Mouse (Mus musculus): ENCODE measurements at regions not wholly inside any gene's neighbourhood (a gene's known extent, or its start where the extent isn't known, plus 50 kb on each side); places are given as distances from the start of the nearest gene placed in this dataset.
A peak's percentile ranks its signal among the peaks of the same experiment; 100 is the strongest.

- H3K9ac ChIP-seq (ENCODE audit: low read depth, low read length): no peak overlapping the region
- no peaks in the 10 kb centered on the region for H3K36me3 ChIP-seq (ENCODE audit: control insufficient read depth, insufficient read depth)
- no peaks in the 10 kb centered on the region for H3K27me3 ChIP-seq (ENCODE audit: control insufficient read depth, insufficient read depth, low read depth, low read length)
- H3K4me1 ChIP-seq (ENCODE audit: control insufficient read depth, low read depth, low read length): peaks cover 4% of the 10 kb centered on the region
- H3K27ac ChIP-seq (ENCODE audit: low read length): peak overlapping the region; percentile 78
- WGBS (ENCODE audit: insufficient replicate concordance): 61% methylated on average over 7 of the region's 7 CpGs
- H3K4me3 ChIP-seq (ENCODE audit: low read depth, low read length): no peak overlapping the region
- no peaks in the 10 kb centered on the region for H3K9me3 ChIP-seq (replicated peaks; ENCODE audit: control insufficient read depth, low read length)
- ATAC-seq (ENCODE audit: low read depth): peak; percentile 89
- H3K4me2 ChIP-seq (ENCODE audit: low read depth, low read length): no peak overlapping the region
These were observed 93.2 kb upstream of the Stt3b start for GRCm38 (mm10) chr9:115403354-115403968.

- no peak overlapping the region for H3K27ac ChIP-seq (ENCODE audit: low read length)
- H3K27me3 ChIP-seq (ENCODE audit: control insufficient read depth, insufficient read depth, low read depth, low read length): no peaks in the 10 kb centered on the region
- H3K4me1 ChIP-seq (ENCODE audit: control insufficient read depth, low read depth, low read length): no peaks in the 10 kb centered on the region
- no peak for ATAC-seq (ENCODE audit: low read depth)
- H3K9ac ChIP-seq (ENCODE audit: low read depth, low read length): no peak overlapping the region
- 63% methylated on average over 21 of the region's 21 CpGs for WGBS (ENCODE audit: insufficient replicate concordance)
- no peaks in the 10 kb centered on the region for H3K9me3 ChIP-seq (replicated peaks; ENCODE audit: control insufficient read depth, low read length)
- no peak overlapping the region for H3K4me3 ChIP-seq (ENCODE audit: low read depth, low read length)
- H3K4me2 ChIP-seq (ENCODE audit: low read depth, low read length): no peak overlapping the region
- H3K36me3 ChIP-seq (ENCODE audit: control insufficient read depth, insufficient read depth): no peaks in the 10 kb centered on the region
These were observed 97.8 kb upstream of the Stt3b start for GRCm38 (mm10) chr9:115407901-115408470.

DNA sequence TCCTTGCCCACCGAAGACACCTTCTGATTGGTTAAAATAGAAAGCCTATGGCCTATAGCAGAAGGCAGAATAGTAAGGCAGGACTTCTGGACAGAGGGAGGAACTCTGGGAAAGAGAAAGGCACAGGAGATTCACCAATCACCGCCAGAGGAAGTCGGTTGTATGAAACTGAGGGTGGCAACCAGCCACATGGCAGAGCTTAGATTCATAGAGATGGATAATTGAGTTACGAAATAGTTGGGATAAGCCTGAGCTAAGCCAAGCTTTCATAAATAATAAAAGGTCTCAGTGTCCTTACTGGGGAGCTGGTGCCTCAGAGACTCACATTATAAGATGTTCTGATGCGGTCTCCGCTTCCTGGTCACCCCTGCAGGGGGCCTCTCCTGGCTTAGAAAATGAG is 98.7 kb upstream of the Stt3b start:
- Histone ChIP-seq H3K9me3 (replicated peaks; ENCODE audit: control insufficient read depth, low read length) (no peaks in the 10 kb centered on the region), H3K27me3 (ENCODE audit: control insufficient read depth, insufficient read depth, low read depth, low read length) (no peaks in the 10 kb centered on the region), H3K4me2 (ENCODE audit: low read depth, low read length) (no peak overlapping the region), H3K36me3 (ENCODE audit: control insufficient read depth, insufficient read depth) (no peaks in the 10 kb centered on the region), H3K27ac (ENCODE audit: low read length) (no peak overlapping the region), H3K4me3 (ENCODE audit: low read depth, low read length) (no peak overlapping the region), H3K4me1 (ENCODE audit: control insufficient read depth, low read depth, low read length) (no peaks in the 10 kb centered on the region), H3K9ac (ENCODE audit: low read depth, low read length) (no peak overlapping the region)
- 75% methylated on average over 6 of the region's 6 CpGs for WGBS (ENCODE audit: insufficient replicate concordance)
- no peak for ATAC-seq (ENCODE audit: low read depth)

- Histone ChIP-seq H3K36me3 (ENCODE audit: control insufficient read depth, insufficient read depth) (no peaks in the 10 kb centered on the region), H3K4me2 (ENCODE audit: low read depth, low read length) (no peak overlapping the region), H3K4me1 (ENCODE audit: control insufficient read depth, low read depth, low read length) (no peaks in the 10 kb centered on the region), H3K9me3 (replicated peaks; ENCODE audit: control insufficient read depth, low read length) (no peaks in the 10 kb centered on the region), H3K27me3 (ENCODE audit: control insufficient read depth, insufficient read depth, low read depth, low read length) (no peaks in the 10 kb centered on the region), H3K27ac (ENCODE audit: low read length) (no peak overlapping the region), H3K9ac (ENCODE audit: low read depth, low read length) (no peak overlapping the region), H3K4me3 (ENCODE audit: low read depth, low read length) (no peak overlapping the region)
- WGBS (ENCODE audit: insufficient replicate concordance): 38% methylated on average over 4 of the region's 4 CpGs
- ATAC-seq (ENCODE audit: low read depth): no peak
These were observed 104.0 kb upstream of the Stt3b start for GRCm38 (mm10) chr9:115414190-115414589.

GRCm38 (mm10) chr9:115422786-115423185 is 112.6 kb upstream of the Stt3b start:
- Histone ChIP-seq H3K9ac (ENCODE audit: low read depth, low read length) (no peak overlapping the region), H3K9me3 (replicated peaks; ENCODE audit: control insufficient read depth, low read length) (no peaks in the 10 kb centered on the region), H3K4me1 (ENCODE audit: control insufficient read depth, low read depth, low read length) (no peaks in the 10 kb centered on the region), H3K4me2 (ENCODE audit: low read depth, low read length) (no peak overlapping the region), H3K4me3 (ENCODE audit: low read depth, low read length) (no peak overlapping the region), H3K27me3 (ENCODE audit: control insufficient read depth, insufficient read depth, low read depth, low read length) (no peaks in the 10 kb centered on the region), H3K36me3 (ENCODE audit: control insufficient read depth, insufficient read depth) (no peaks in the 10 kb centered on the region), H3K27ac (ENCODE audit: low read length) (no peak overlapping the region)
- WGBS (ENCODE audit: insufficient replicate concordance): 62% methylated on average over 7 of the region's 7 CpGs
- ATAC-seq (ENCODE audit: low read depth): no peak

DNA sequence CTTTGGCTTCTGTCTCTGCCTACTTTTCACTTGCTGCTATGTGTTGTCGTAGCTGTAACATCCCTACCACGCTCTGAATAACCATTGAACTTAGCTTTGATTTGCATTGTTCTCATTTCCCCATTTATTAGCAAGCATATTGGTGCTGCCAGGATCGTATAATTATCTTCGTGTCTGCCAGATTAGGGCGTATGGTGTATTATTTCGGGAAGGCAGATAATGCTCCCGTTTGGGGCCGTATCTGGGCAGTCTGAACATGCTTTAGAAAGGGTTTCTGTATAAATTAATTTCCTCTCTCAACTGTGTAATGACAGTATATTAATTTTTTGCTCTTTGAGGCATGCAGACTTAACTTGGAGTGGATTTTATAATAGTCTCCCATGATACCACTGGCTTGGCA is 116.5 kb upstream of the Stt3b start:
- no peak overlapping the region for H3K4me2 ChIP-seq (ENCODE audit: low read depth, low read length)
- H3K9me3 ChIP-seq (replicated peaks; ENCODE audit: control insufficient read depth, low read length): no peaks in the 10 kb centered on the region
- no peaks in the 10 kb centered on the region for H3K4me1 ChIP-seq (ENCODE audit: control insufficient read depth, low read depth, low read length)
- H3K9ac ChIP-seq (ENCODE audit: low read depth, low read length): no peak overlapping the region
- H3K36me3 ChIP-seq (ENCODE audit: control insufficient read depth, insufficient read depth): no peaks in the 10 kb centered on the region
- no peak overlapping the region for H3K4me3 ChIP-seq (ENCODE audit: low read depth, low read length)
- H3K27ac ChIP-seq (ENCODE audit: low read length): no peak overlapping the region
- WGBS (ENCODE audit: insufficient replicate concordance): 62% methylated on average over 8 of the region's 8 CpGs
- H3K27me3 ChIP-seq (ENCODE audit: control insufficient read depth, insufficient read depth, low read depth, low read length): no peaks in the 10 kb centered on the region
- no peak for ATAC-seq (ENCODE audit: low read depth)

GRCm38 (mm10) chr9:115430271-115430670 is 120.0 kb upstream of the Stt3b start:
- no peak overlapping the region for H3K9ac ChIP-seq (ENCODE audit: low read depth, low read length)
- H3K27me3 ChIP-seq (ENCODE audit: control insufficient read depth, insufficient read depth, low read depth, low read length): no peaks in the 10 kb centered on the region
- no peaks in the 10 kb centered on the region for H3K36me3 ChIP-seq (ENCODE audit: control insufficient read depth, insufficient read depth)
- no peak overlapping the region for H3K4me3 ChIP-seq (ENCODE audit: low read depth, low read length)
- H3K4me2 ChIP-seq (ENCODE audit: low read depth, low read length): no peak overlapping the region
- H3K9me3 ChIP-seq (replicated peaks; ENCODE audit: control insufficient read depth, low read length): no peaks in the 10 kb centered on the region
- no peak for ATAC-seq (ENCODE audit: low read depth)
- WGBS (ENCODE audit: insufficient replicate concordance): 52% methylated on average over 4 of the region's 4 CpGs
- H3K4me1 ChIP-seq (ENCODE audit: control insufficient read depth, low read depth, low read length): no peaks in the 10 kb centered on the region
- H3K27ac ChIP-seq (ENCODE audit: low read length): no peak overlapping the region

GRCm38 (mm10) chr9:115434696-115435095 is 124.5 kb upstream of the Stt3b start:
- Histone ChIP-seq H3K4me3 (ENCODE audit: low read depth, low read length) (no peak overlapping the region), H3K4me1 (ENCODE audit: control insufficient read depth, low read depth, low read length) (no peaks in the 10 kb centered on the region), H3K9me3 (replicated peaks; ENCODE audit: control insufficient read depth, low read length) (0 out of 2 replicates have a peak, but pooled peaks cover 3% of the 10 kb centered on the region), H3K36me3 (ENCODE audit: control insufficient read depth, insufficient read depth) (no peaks in the 10 kb centered on the region), H3K27me3 (ENCODE audit: control insufficient read depth, insufficient read depth, low read depth, low read length) (no peaks in the 10 kb centered on the region), H3K27ac (ENCODE audit: low read length) (no peak overlapping the region), H3K9ac (ENCODE audit: low read depth, low read length) (no peak overlapping the region), H3K4me2 (ENCODE audit: low read depth, low read length) (no peak overlapping the region)
- no peak for ATAC-seq (ENCODE audit: low read depth)
- 8% methylated on average over 5 of the region's 5 CpGs for WGBS (ENCODE audit: insufficient replicate concordance)

GRCm38 (mm10) chr9:115436301-115436700 is 126.1 kb upstream of the Stt3b start:
- Histone ChIP-seq H3K4me2 (ENCODE audit: low read depth, low read length) (no peak overlapping the region), H3K9ac (ENCODE audit: low read depth, low read length) (no peak overlapping the region), H3K9me3 (replicated peaks; ENCODE audit: control insufficient read depth, low read length) (0 out of 2 replicates have a peak, but pooled peaks cover 5% of the 10 kb centered on the region), H3K4me3 (ENCODE audit: low read depth, low read length) (no peak overlapping the region), H3K27me3 (ENCODE audit: control insufficient read depth, insufficient read depth, low read depth, low read length) (no peaks in the 10 kb centered on the region), H3K4me1 (ENCODE audit: control insufficient read depth, low read depth, low read length) (no peaks in the 10 kb centered on the region), H3K27ac (ENCODE audit: low read length) (no peak overlapping the region), H3K36me3 (ENCODE audit: control insufficient read depth, insufficient read depth) (no peaks in the 10 kb centered on the region)
- no peak for ATAC-seq (ENCODE audit: low read depth)
- 68% methylated on average over 3 of the region's 3 CpGs for WGBS (ENCODE audit: insufficient replicate concordance)

Measured in liver, embryonic 16.5 days (tissue).